Mouse (Mus musculus): Measurements from ENCODE around the gene Aprt. TPM values are rescaled to one million over a fixed set of nuclear protein-coding genes. Genes with fewer than 3 reads are reported as not detected.

Aprt gene
- polyA plus RNA-seq, 1 experiment from 2014 or later, result 146 TPM

DNA sequence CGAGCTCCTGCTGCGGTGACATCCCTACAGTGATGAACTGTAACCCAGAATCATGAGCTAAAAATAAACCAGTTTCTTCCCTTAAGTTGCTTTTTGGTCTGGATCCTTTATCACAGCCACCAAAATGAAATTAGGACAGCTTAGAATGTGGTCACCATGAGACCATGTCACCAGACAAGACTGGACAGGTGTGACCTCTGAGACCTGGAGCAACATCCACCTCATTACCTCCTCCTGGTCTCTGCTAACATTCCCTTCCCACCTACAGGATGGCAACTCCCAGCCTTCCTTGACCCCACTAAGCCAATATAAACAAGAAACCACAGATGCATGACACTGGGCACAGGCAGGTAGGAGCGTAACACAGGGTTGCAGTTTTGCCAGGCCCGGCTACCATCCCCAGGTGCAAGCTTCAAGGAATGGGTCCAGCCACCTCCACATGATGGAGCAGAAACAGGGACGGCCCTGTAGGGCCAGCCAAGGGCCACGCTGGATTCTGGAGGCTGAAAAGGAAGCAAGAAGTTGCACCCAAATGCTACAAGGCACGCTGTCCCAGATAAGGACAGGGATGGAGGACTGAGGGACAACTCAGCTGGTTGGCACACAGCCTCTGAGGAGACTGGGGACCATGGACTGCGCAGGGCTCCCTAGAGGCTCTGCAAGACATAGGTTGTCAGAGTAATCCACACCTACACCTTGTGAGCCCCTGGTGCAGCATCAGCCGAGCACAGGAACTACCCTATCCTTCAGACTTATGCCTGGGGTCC, 38.2 kb downstream of the Aprt start:
- Histone ChIP-seq H3K4me2 (ENCODE audit: low read length) (no peak overlapping the region), H3K9me3 (ENCODE audit: control insufficient read depth, low read length) (no peaks in the 10 kb centered on the region), H3K9ac (replicated peaks; ENCODE audit: low read length) (no peak overlapping the region), H3K36me3 (ENCODE audit: control insufficient read depth, insufficient read depth, low read length) (no peaks in the 10 kb centered on the region), H3K27ac (replicated peaks; ENCODE audit: low read depth, low read length) (no peak overlapping the region), H3K27me3 (ENCODE audit: control insufficient read depth, insufficient read depth, low read length) (no peaks in the 10 kb centered on the region), H3K4me1 (ENCODE audit: control insufficient read depth, insufficient read depth, low read length) (no peaks in the 10 kb centered on the region), H3K4me3 (replicated peaks; ENCODE audit: low read depth, low read length) (no peak overlapping the region)
- DNase-seq (no peak), ATAC-seq (ENCODE audit: low FRiP score, low TSS enrichment) (no peak)
- WGBS, result 90% methylated on average over 9 of the region's 9 CpGs

DNA sequence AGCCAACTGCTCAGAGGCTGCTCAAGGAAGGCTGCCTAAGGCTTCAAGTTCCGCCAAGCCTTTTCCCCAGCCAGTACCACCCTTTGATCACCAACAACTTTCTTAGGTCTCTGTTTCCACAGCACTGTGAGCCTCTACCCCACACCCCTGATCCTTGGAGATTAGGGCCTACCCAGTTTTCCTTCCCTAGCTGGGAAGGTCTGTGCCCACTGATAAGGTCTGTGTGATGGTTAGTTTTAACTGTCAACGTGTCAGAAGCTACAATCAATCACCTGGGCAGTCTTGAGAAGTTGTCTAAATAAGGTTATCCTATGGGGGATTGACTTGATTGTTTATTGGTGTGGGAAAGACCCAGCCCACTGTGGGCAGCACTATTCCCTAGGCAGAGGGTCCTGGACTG, 38.9 kb downstream of the Aprt start:
- Histone ChIP-seq H3K27me3 (ENCODE audit: control insufficient read depth, insufficient read depth, low read length) (no peaks in the 10 kb centered on the region), H3K36me3 (ENCODE audit: control insufficient read depth, insufficient read depth, low read length) (no peaks in the 10 kb centered on the region), H3K9me3 (ENCODE audit: control insufficient read depth, low read length) (no peaks in the 10 kb centered on the region), H3K4me3 (replicated peaks; ENCODE audit: low read depth, low read length) (no peak overlapping the region), H3K4me1 (ENCODE audit: control insufficient read depth, insufficient read depth, low read length) (no peaks in the 10 kb centered on the region), H3K27ac (replicated peaks; ENCODE audit: low read depth, low read length) (no peak overlapping the region), H3K4me2 (ENCODE audit: low read length) (no peak overlapping the region), H3K9ac (replicated peaks; ENCODE audit: low read length) (no peak overlapping the region)
- 92% methylated on average over 2 of the region's 2 CpGs for WGBS
- DNase-seq (no peak), ATAC-seq (ENCODE audit: low FRiP score, low TSS enrichment) (no peak)

GRCm38 (mm10) chr8:122537033-122537432, 39.7 kb downstream of the Aprt start:
- no peak overlapping the region for H3K4me3 ChIP-seq (replicated peaks; ENCODE audit: low read depth, low read length)
- H3K27ac ChIP-seq (replicated peaks; ENCODE audit: low read depth, low read length), result no peak overlapping the region
- H3K36me3 ChIP-seq (ENCODE audit: control insufficient read depth, insufficient read depth, low read length), result no peaks in the 10 kb centered on the region
- no peaks in the 10 kb centered on the region for H3K27me3 ChIP-seq (ENCODE audit: control insufficient read depth, insufficient read depth, low read length)
- H3K9me3 ChIP-seq (ENCODE audit: control insufficient read depth, low read length), result no peaks in the 10 kb centered on the region
- ATAC-seq (ENCODE audit: low FRiP score, low TSS enrichment), result no peak
- no peak for DNase-seq
- 79% methylated on average over 6 of the region's 6 CpGs for WGBS
- no peak overlapping the region for H3K9ac ChIP-seq (replicated peaks; ENCODE audit: low read length)
- H3K4me1 ChIP-seq (ENCODE audit: control insufficient read depth, insufficient read depth, low read length), result no peaks in the 10 kb centered on the region
- H3K4me2 ChIP-seq (ENCODE audit: low read length), result no peak overlapping the region

DNA sequence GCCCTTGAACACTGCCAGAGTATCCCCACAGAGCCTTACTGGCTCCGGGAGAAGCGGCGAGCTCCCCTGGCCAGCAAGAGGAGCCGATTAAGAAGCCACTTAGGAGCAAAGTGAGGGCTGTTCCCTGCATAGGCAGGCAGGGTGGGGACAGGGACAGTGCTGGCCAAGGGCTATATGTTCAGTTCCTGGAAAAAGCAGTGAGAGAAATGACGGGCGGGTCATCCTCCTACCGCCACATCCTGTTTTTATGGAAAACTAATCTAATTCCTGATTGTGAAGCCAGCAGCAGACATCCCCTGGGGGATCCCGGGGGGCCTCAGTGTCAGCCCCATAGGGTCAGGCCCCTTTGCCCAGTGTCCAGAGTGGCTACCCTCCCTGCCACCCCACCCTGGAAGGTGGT, 45.4 kb downstream of the Aprt start:
- ATAC-seq (ENCODE audit: low FRiP score, low TSS enrichment) (no peak), DNase-seq (no peak)
- Histone ChIP-seq H3K27ac (replicated peaks; ENCODE audit: low read depth, low read length) (no peak overlapping the region), H3K4me1 (ENCODE audit: control insufficient read depth, insufficient read depth, low read length) (no peaks in the 10 kb centered on the region), H3K9ac (replicated peaks; ENCODE audit: low read length) (no peak overlapping the region), H3K4me3 (replicated peaks; ENCODE audit: low read depth, low read length) (no peak overlapping the region), H3K27me3 (ENCODE audit: control insufficient read depth, insufficient read depth, low read length) (no peaks in the 10 kb centered on the region), H3K9me3 (ENCODE audit: control insufficient read depth, low read length) (no peaks in the 10 kb centered on the region), H3K36me3 (ENCODE audit: control insufficient read depth, insufficient read depth, low read length) (no peaks in the 10 kb centered on the region), H3K4me2 (ENCODE audit: low read length) (no peak overlapping the region)
- WGBS, result 85% methylated on average over 8 of the region's 8 CpGs

DNA sequence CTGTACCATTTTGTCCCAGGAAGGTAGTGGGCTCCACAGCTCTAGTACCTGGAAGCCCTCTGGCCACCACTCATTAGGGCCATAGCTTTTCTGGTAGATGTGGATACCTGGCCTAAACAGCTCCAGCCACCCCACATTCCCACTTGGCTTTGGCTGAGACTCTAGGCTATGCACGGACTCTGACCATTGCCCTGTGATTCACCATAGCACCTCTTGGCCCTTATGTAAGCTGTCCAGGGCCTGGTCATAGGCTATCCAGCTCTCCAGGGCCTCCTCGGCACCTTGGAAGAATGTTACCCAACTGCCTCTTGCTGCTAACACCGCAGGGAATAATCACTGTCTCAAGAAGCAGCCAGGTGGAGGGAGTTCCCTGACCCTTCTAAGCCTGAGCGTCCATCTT, 47.5 kb downstream of the Aprt start:
- no peak overlapping the region for H3K27ac ChIP-seq (replicated peaks; ENCODE audit: low read depth, low read length)
- 89% methylated on average over 4 of the region's 4 CpGs for WGBS

GRCm38 (mm10) chr8:122527937-122528336, 48.8 kb downstream of the Aprt start:
- 92% methylated on average over 3 of the region's 3 CpGs for WGBS

More for the DNA sequence above, 47.5 kb downstream of the Aprt start:
- no peaks in the 10 kb centered on the region for H3K36me3 ChIP-seq (ENCODE audit: control insufficient read depth, insufficient read depth, low read length)
- H3K4me2 ChIP-seq (ENCODE audit: low read length), result no peak overlapping the region
- H3K4me1 ChIP-seq (ENCODE audit: control insufficient read depth, insufficient read depth, low read length), result peaks cover 4% of the 10 kb centered on the region
- no peak for ATAC-seq (ENCODE audit: low FRiP score, low TSS enrichment)
- H3K9ac ChIP-seq (replicated peaks; ENCODE audit: low read length), result no peak overlapping the region
- DNase-seq, result no peak
- H3K27me3 ChIP-seq (ENCODE audit: control insufficient read depth, insufficient read depth, low read length), result no peaks in the 10 kb centered on the region
- no peak overlapping the region for H3K4me3 ChIP-seq (replicated peaks; ENCODE audit: low read depth, low read length)
- H3K9me3 ChIP-seq (ENCODE audit: control insufficient read depth, low read length), result no peaks in the 10 kb centered on the region

GRCm38 (mm10) chr8:122526526-122527170, 50.1 kb downstream of the Aprt start:
- Histone ChIP-seq H3K9ac (replicated peaks; ENCODE audit: low read length) (no peak overlapping the region), H3K27ac (replicated peaks; ENCODE audit: low read depth, low read length) (no peak overlapping the region), H3K4me2 (ENCODE audit: low read length) (no peak overlapping the region), H3K9me3 (ENCODE audit: control insufficient read depth, low read length) (no peaks in the 10 kb centered on the region), H3K4me3 (replicated peaks; ENCODE audit: low read depth, low read length) (no peak overlapping the region), H3K27me3 (ENCODE audit: control insufficient read depth, insufficient read depth, low read length) (no peaks in the 10 kb centered on the region), H3K4me1 (ENCODE audit: control insufficient read depth, insufficient read depth, low read length) (peaks cover 17% of the 10 kb centered on the region), H3K36me3 (ENCODE audit: control insufficient read depth, insufficient read depth, low read length) (no peaks in the 10 kb centered on the region)
- ATAC-seq (ENCODE audit: low FRiP score, low TSS enrichment) (no peak), DNase-seq (no peak)
- 77% methylated on average over 7 of the region's 7 CpGs for WGBS

More at GRCm38 (mm10) chr8:122527937-122528336, 48.8 kb downstream of the Aprt start:
- no peak overlapping the region for H3K9ac ChIP-seq (replicated peaks; ENCODE audit: low read length)
- ATAC-seq (ENCODE audit: low FRiP score, low TSS enrichment) (no peak), DNase-seq (no peak)
- H3K4me1 ChIP-seq (ENCODE audit: control insufficient read depth, insufficient read depth, low read length), result peaks cover 17% of the 10 kb centered on the region
- H3K4me2 ChIP-seq (ENCODE audit: low read length), result no peak overlapping the region
- H3K36me3 ChIP-seq (ENCODE audit: control insufficient read depth, insufficient read depth, low read length), result no peaks in the 10 kb centered on the region
- H3K27me3 ChIP-seq (ENCODE audit: control insufficient read depth, insufficient read depth, low read length), result no peaks in the 10 kb centered on the region
- no peak overlapping the region for H3K4me3 ChIP-seq (replicated peaks; ENCODE audit: low read depth, low read length)
- no peaks in the 10 kb centered on the region for H3K9me3 ChIP-seq (ENCODE audit: control insufficient read depth, low read length)
- no peak overlapping the region for H3K27ac ChIP-seq (replicated peaks; ENCODE audit: low read depth, low read length)

DNA sequence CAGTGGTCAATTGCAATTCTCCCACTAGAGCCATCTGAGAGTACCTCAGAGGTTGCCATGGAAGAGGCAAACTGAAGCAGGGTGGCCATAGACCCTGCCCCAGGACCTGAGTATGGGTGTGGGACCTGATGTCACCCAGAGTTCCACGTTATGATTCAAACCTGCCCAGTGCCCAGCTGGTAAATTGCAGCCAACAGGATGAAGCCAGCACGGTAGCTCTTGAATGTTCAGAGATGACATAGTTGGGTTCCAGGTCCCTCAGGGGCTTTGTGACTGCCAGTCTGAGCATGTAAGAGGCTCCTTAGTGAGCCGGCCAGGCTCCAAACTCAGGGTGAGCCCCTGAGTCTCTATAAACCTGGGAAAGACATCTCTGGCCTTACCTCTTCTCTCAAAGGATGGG, 50.6 kb downstream of the Aprt start:
- no peak for DNase-seq
- peaks cover 17% of the 10 kb centered on the region for H3K4me1 ChIP-seq (ENCODE audit: control insufficient read depth, insufficient read depth, low read length)
- no peak overlapping the region for H3K27ac ChIP-seq (replicated peaks; ENCODE audit: low read depth, low read length)
- no peak for ATAC-seq (ENCODE audit: low FRiP score, low TSS enrichment)
- H3K4me2 ChIP-seq (ENCODE audit: low read length), result no peak overlapping the region
- no peaks in the 10 kb centered on the region for H3K27me3 ChIP-seq (ENCODE audit: control insufficient read depth, insufficient read depth, low read length)
- no peaks in the 10 kb centered on the region for H3K9me3 ChIP-seq (ENCODE audit: control insufficient read depth, low read length)
- H3K9ac ChIP-seq (replicated peaks; ENCODE audit: low read length), result no peak overlapping the region
- H3K36me3 ChIP-seq (ENCODE audit: control insufficient read depth, insufficient read depth, low read length), result no peaks in the 10 kb centered on the region
- no peak overlapping the region for H3K4me3 ChIP-seq (replicated peaks; ENCODE audit: low read depth, low read length)
- WGBS, result 75% methylated on average over 3 of the region's 3 CpGs

- Histone ChIP-seq H3K27ac (replicated peaks; ENCODE audit: low read depth, low read length) (no peak overlapping the region), H3K4me2 (ENCODE audit: low read length) (no peak overlapping the region), H3K9me3 (ENCODE audit: control insufficient read depth, low read length) (no peaks in the 10 kb centered on the region), H3K27me3 (ENCODE audit: control insufficient read depth, insufficient read depth, low read length) (no peaks in the 10 kb centered on the region), H3K9ac (replicated peaks; ENCODE audit: low read length) (no peak overlapping the region), H3K4me3 (replicated peaks; ENCODE audit: low read depth, low read length) (no peak overlapping the region), H3K4me1 (ENCODE audit: control insufficient read depth, insufficient read depth, low read length) (peaks cover 17% of the 10 kb centered on the region), H3K36me3 (ENCODE audit: control insufficient read depth, insufficient read depth, low read length) (no peaks in the 10 kb centered on the region)
- ATAC-seq (ENCODE audit: low FRiP score, low TSS enrichment), result no peak
- no peak for DNase-seq
- 78% methylated on average over 6 of the region's 6 CpGs for WGBS
Observed at GRCm38 (mm10) chr8:122525004-122525403, 51.7 kb downstream of the Aprt start.
